Mouse (Mus musculus) liver, embryonic 14.5 days (tissue): ENCODE measurements around the gene Erbb3. TPM values are rescaled to one million over a fixed set of nuclear protein-coding genes. Genes with fewer than 3 reads are reported as not detected.

Experiments used
- ATAC-seq: fragments of 200-750 bp; cut with Nextera tagmentation; 2 replicates; pipeline ENCODE4 v1.8.0; 2017; ENCODE audit warnings: moderate number of reproducible peaks, mild to moderate bottlenecking, moderate library complexity; ENCODE audit not compliant: insufficient read depth
- DNase-seq, 3 experiments: peaks; one replicate each; pipeline ENCODE4 v3.0.0-alpha.2; 2012 to 2013; ENCODE audit warnings: low read depth in 3 of 3, low spot score in 3 of 3
- H3K27ac ChIP-seq: fragments of 300-500 bp; sonication (generic); 2 replicates; pipeline ENCODE4 v1.5.1; 2014; ENCODE audit warnings: moderate library complexity, mild to moderate bottlenecking, control low read depth, inconsistent platforms
- H3K27me3 ChIP-seq: fragments of 300-500 bp; sonication (generic); 2 replicates; pipeline ENCODE4 v1.6.1; 2014; ENCODE audit warnings: mild to moderate bottlenecking, low read length, moderate library complexity; ENCODE audit not compliant: control insufficient read depth, insufficient read depth
- H3K36me3 ChIP-seq: fragments of 300-500 bp; sonication (generic); replicated peaks from 2 replicates; pipeline ENCODE4 v1.6.1; 2014; ENCODE audit warnings: low read depth; ENCODE audit not compliant: control insufficient read depth, insufficient read depth
- H3K4me1 ChIP-seq, 2 experiments: fragments of 200-500 bp in 1 of 2; fragments of 300-500 bp in 1 of 2; sonication (generic) in 1 of 2; replicated peaks; 2 replicates each; pipeline ENCODE4 v1.6.1; 2012 to 2014; ENCODE audit warnings: antibody characterized with exemption in 1 of 2, inconsistent platforms in 1 of 2, low read length in 1 of 2; ENCODE audit not compliant: control insufficient read depth in 2 of 2, insufficient read depth in 2 of 2
- H3K4me2 ChIP-seq: fragments of 300-500 bp; sonication (generic); 2 replicates; pipeline ENCODE4 v1.6.1; 2014; ENCODE audit warnings: low read depth, mild to moderate bottlenecking, control low read depth, moderate library complexity
- H3K4me3 ChIP-seq, 2 experiments: fragments of 200-500 bp in 1 of 2; fragments of 300-500 bp in 1 of 2; sonication (generic) in 1 of 2; 2 replicates each; pipeline ENCODE4 v1.5.1; 2012 to 2014; ENCODE audit warnings: low read depth in 2 of 2, low read length in 2 of 2, mild to moderate bottlenecking in 2 of 2, control low read depth in 1 of 2, inconsistent platforms in 1 of 2, moderate library complexity in 1 of 2; ENCODE audit not compliant: insufficient read depth in 1 of 2
- H3K9ac ChIP-seq: fragments of 300-500 bp; sonication (generic); replicated peaks from 2 replicates; pipeline ENCODE4 v1.6.1; 2014; ENCODE audit warnings: mild to moderate bottlenecking, control low read depth, moderate library complexity
- H3K9me3 ChIP-seq: fragments of 300-500 bp; sonication (generic); 2 replicates; pipeline ENCODE4 v1.6.1; 2016; ENCODE audit warnings: low read length, mixed read lengths; ENCODE audit not compliant: control insufficient read depth
- CTCF ChIP-seq: IDR thresholded peaks from 2 replicates; pipeline ENCODE4 v1.5.1; 2016; ENCODE audit warnings: antibody characterized with exemption, low read depth, control low read depth
- EP300 ChIP-seq: IDR thresholded peaks from 2 replicates; pipeline ENCODE4 v1.6.1; 2016; ENCODE audit warnings: antibody characterized with exemption, low read depth
- WGBS: fragments of 180-500 bp; shearing (Covaris S2); extraction: QIAGEN DNeasy Blood & Tissue Kit; methylation state at CpG from one replicate; pipeline ENCODE4 v1.1.7; 2014; ENCODE audit not compliant: insufficient replicate concordance; 5-methylcytosine and 5-hydroxymethylcytosine counted together
- polyA plus RNA-seq, 2 experiments: library from polyadenylated mRNA; depleted of rRNA in 1 of 2; stranded (reverse) in 1 of 2; unstranded in 1 of 2; fragments of >200 nt; fragmentation: Nextera tagmentation in 1 of 2; extraction: Ambion mirVana in 1 of 2; gene quantifications; 2 replicates each; pipeline versions ENCODE4 v1.2.1 to v1.2.3; 2012 to 2014

Erbb3 gene
- polyA plus RNA-seq, 2 experiments = 1.1 to 1.4 TPM

DNA sequence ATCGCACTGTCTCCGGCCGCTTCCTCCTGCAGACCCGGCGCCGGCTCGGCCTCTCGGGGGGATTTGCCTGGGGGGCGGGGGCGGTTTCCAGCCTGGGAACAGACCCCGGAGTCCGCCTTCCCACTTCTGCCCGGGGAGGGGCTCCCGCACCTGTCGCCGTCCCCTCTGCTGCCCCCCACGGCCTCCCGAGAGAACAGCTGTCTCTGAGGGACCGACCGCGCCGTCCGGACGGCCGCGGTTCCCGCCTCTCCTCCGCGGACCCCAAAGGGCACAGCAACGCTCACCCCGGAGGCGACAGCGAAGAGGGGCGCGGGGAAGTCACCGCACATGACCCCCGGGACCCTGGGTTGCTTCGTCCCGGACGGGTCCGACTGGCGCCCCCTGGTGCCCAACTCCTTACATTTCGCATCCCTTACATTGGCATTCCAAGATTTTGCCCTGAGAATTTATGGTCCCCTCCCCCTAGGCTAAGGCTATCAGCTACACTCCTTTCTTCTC, 790 bp upstream of the Erbb3 start:
- ATAC-seq (0 out of 2 replicates have a peak, but pooled peaks have one; percentile 9), DNase-seq (no peak)
- peak; percentile 83 for TF ChIP-seq CTCF
- TF ChIP-seq EP300 = no peak
- Histone ChIP-seq H3K36me3 (no peaks in the 10 kb centered on the region), H3K9ac (no peak overlapping the region), H3K4me2 (peak overlapping the region; percentile 80), H3K4me1 (no peaks in the 10 kb centered on the region; a peak in 2 of 4 replicates), H3K9me3 (no peaks in the 10 kb centered on the region), H3K4me3 (peak overlapping the region; percentile 54 to 58), H3K27ac (no peak overlapping the region), H3K27me3 (peaks cover 47% of the 10 kb centered on the region)
- under 1% methylated on average over 43 of the region's 43 CpGs for WGBS

DNA sequence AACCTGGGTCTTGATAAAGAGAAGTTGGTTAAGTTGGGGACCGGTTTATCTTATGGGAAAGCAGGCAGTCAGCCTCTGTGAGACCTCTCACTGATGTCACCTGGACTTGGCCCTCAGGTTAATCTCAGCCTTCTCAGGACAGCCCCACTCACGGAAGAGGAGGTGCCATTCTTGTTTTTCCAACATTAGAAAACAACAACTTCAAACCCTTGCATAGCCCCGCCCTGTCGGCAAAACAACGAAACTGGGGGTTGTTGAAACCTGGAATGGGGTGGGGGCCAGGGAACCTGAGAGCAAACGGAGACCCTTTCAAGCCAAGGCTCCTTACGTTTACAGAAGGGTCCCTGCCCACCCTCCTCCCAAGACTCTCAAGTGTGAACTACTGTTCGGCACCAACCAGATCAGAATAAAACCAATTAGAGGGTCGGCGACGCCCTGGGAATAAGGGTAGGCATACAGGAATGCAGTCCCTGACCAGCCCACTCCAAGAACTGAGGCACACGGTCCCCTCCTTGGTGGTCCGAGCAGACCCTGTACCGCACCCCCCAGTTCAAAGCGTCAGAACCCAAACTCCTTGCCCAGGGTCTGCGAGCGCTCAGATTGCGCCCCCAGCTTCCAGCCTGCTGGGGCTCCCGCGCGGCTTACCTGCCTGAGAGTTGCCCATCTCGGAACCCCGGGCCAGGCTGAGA, 533 bp downstream of the Erbb3 start:
- no peak overlapping the region for H3K9ac ChIP-seq
- no peak for ATAC-seq
- H3K36me3 ChIP-seq = no peaks in the 10 kb centered on the region
- DNase-seq = no peak
- peak overlapping the region; percentile 3 to 58 for H3K4me3 ChIP-seq
- peak overlapping the region; percentile 80 for H3K4me2 ChIP-seq
- no peak overlapping the region for H3K27ac ChIP-seq
- TF ChIP-seq CTCF (no peak), EP300 (no peak)
- no peaks in the 10 kb centered on the region; a peak in 2 of 4 replicates for H3K4me1 ChIP-seq
- H3K27me3 ChIP-seq = peaks cover 48% of the 10 kb centered on the region
- 3% methylated on average over 23 of the region's 23 CpGs for WGBS
- no peaks in the 10 kb centered on the region for H3K9me3 ChIP-seq

GRCm38 (mm10) chr10:128588136-128588535, 1.3 kb downstream of the Erbb3 start:
- no peak overlapping the region for H3K9ac ChIP-seq
- DNase-seq (no peak), ATAC-seq (no peak)
- no peaks in the 10 kb centered on the region for H3K36me3 ChIP-seq
- WGBS = 42% methylated on average over 1 of the region's 1 CpGs
- H3K4me3 ChIP-seq = no peak overlapping the region
- peaks cover 52% of the 10 kb centered on the region for H3K27me3 ChIP-seq
- no peak for TF ChIP-seq CTCF
- no peak for TF ChIP-seq EP300
- peak overlapping the region; percentile 80 for H3K4me2 ChIP-seq
- H3K27ac ChIP-seq = no peak overlapping the region
- H3K9me3 ChIP-seq = no peaks in the 10 kb centered on the region
- H3K4me1 ChIP-seq = no peaks in the 10 kb centered on the region; a peak in 2 of 4 replicates

- Histone ChIP-seq H3K9ac (no peak overlapping the region), H3K27me3 (peaks cover 52% of the 10 kb centered on the region), H3K4me3 (no peak overlapping the region), H3K4me1 (no peaks in the 10 kb centered on the region; a peak in 2 of 4 replicates), H3K36me3 (no peaks in the 10 kb centered on the region), H3K4me2 (peak overlapping the region; percentile 80), H3K9me3 (no peaks in the 10 kb centered on the region), H3K27ac (no peak overlapping the region)
- DNase-seq = no peak
- no peak for ATAC-seq
- 45% methylated on average over 8 of the region's 8 CpGs for WGBS
- TF ChIP-seq EP300 (no peak), CTCF (no peak)
Observed at GRCm38 (mm10) chr10:128587697-128588096, 1.8 kb downstream of the Erbb3 start.

GRCm38 (mm10) chr10:128587120-128587519, 2.3 kb downstream of the Erbb3 start:
- Histone ChIP-seq H3K4me1 (no peaks in the 10 kb centered on the region; a peak in 2 of 4 replicates), H3K9ac (no peak overlapping the region), H3K27ac (no peak overlapping the region), H3K4me3 (no peak overlapping the region), H3K4me2 (no peak overlapping the region), H3K27me3 (peaks cover 52% of the 10 kb centered on the region), H3K36me3 (no peaks in the 10 kb centered on the region), H3K9me3 (no peaks in the 10 kb centered on the region)
- DNase-seq (no peak), ATAC-seq (no peak)
- TF ChIP-seq CTCF (no peak), EP300 (no peak)
- WGBS = 29% methylated on average over 4 of the region's 4 CpGs
